Mouse (Mus musculus) MEL (cell line): ENCODE results near the gene Aldh5a1. TPM values are rescaled to one million over a fixed set of nuclear protein-coding genes. Genes with fewer than 3 reads are reported as not detected.
A peak's percentile ranks its signal among the peaks of the same experiment; 100 is the strongest.

Experiments used
- DNase-seq: peaks from one replicate; pipeline ENCODE4 v3.0.0; 2011; ENCODE audit warnings: low read depth, low spot score
- H3K27ac ChIP-seq: 2 replicates; pipeline ENCODE4 v1.5.1; 2012; ENCODE audit warnings: low read depth, mild to moderate bottlenecking, control low read depth, low read length, moderate library complexity; ENCODE audit not compliant: control insufficient read depth
- H3K27me3 ChIP-seq, 2 experiments: fragments of 150-350 bp in 1 of 2; sonication (generic) in 1 of 2; 2 replicates each; pipeline ENCODE4 v1.6.1; 2012; ENCODE audit warnings: low read length in 2 of 2, mild to moderate bottlenecking in 2 of 2, improper control_type of control experiment in 1 of 2, moderate library complexity in 1 of 2; ENCODE audit not compliant: insufficient read depth in 2 of 2, control insufficient read depth in 1 of 2
- H3K36me3 ChIP-seq, 2 experiments: 2 replicates each; pipeline ENCODE4 v1.6.1; 2012 to 2014; ENCODE audit warnings: low read length in 2 of 2, improper control_type of control experiment in 1 of 2, inconsistent platforms in 1 of 2, mild to moderate bottlenecking in 1 of 2; ENCODE audit not compliant: insufficient read depth in 2 of 2, control insufficient read depth in 1 of 2
- H3K4me1 ChIP-seq, 2 experiments: fragments of 150-350 bp in 1 of 2; sonication (generic) in 1 of 2; 2 replicates each; pipeline ENCODE4 v1.6.1; 2012; ENCODE audit warnings: low read length in 2 of 2, improper control_type of control experiment in 1 of 2, mild to moderate bottlenecking in 1 of 2; ENCODE audit not compliant: insufficient read depth in 2 of 2, control insufficient read depth in 1 of 2
- H3K4me3 ChIP-seq, 2 experiments: fragments of 150-350 bp in 1 of 2; sonication (generic) in 1 of 2; 2 replicates each; pipeline ENCODE4 v1.5.1; 2012; ENCODE audit warnings: low read depth in 2 of 2, low read length in 2 of 2, mild to moderate bottlenecking in 2 of 2, moderate library complexity in 2 of 2, control low read depth in 1 of 2, improper control_type of control experiment in 1 of 2; ENCODE audit not compliant: control insufficient read depth in 1 of 2, insufficient read depth in 1 of 2
- H3K79me2 ChIP-seq: 2 replicates; pipeline ENCODE4 v1.6.1; 2012; ENCODE audit warnings: mild to moderate bottlenecking, low read length, moderate library complexity; ENCODE audit not compliant: control insufficient read depth, poor library complexity, insufficient read depth
- H3K9ac ChIP-seq: 2 replicates; pipeline ENCODE4 v1.6.1; 2012; ENCODE audit warnings: low read depth, mild to moderate bottlenecking, control low read depth, low read length, moderate library complexity; ENCODE audit not compliant: control insufficient read depth, poor library complexity, severe bottlenecking
- H3K9me3 ChIP-seq: fragments of 150-350 bp; sonication (generic); replicated peaks from 2 replicates; pipeline ENCODE4 v1.6.1; 2012; ENCODE audit warnings: mild to moderate bottlenecking, low read length, improper control_type of control experiment, moderate library complexity; ENCODE audit not compliant: insufficient read depth
- CHD1 ChIP-seq: IDR thresholded peaks from 2 replicates; pipeline ENCODE4 v1.6.1; 2012; ENCODE audit warnings: low read depth, mild to moderate bottlenecking, inconsistent platforms, low read length, improper control_type of control experiment
- CTCF ChIP-seq, 3 experiments: IDR thresholded peaks in 2 of 3; conservative IDR thresholded peaks in 1 of 3; 2 replicates each; pipeline ENCODE4 v1.5.1; 2011 to 2012; ENCODE audit warnings: low read length in 3 of 3, low read depth in 2 of 3, mild to moderate bottlenecking in 2 of 3, improper control_type of control experiment in 1 of 3, inconsistent platforms in 1 of 3, mixed read lengths in 1 of 3, moderate library complexity in 1 of 3; ENCODE audit not compliant: control insufficient read depth in 1 of 3, insufficient read depth in 1 of 3, poor library complexity in 1 of 3, severe bottlenecking in 1 of 3
- ELF1 ChIP-seq: IDR thresholded peaks from 2 replicates; pipeline ENCODE4 v1.6.1; 2014; ENCODE audit warnings: low read depth, mild to moderate bottlenecking, inconsistent platforms, low read length, improper control_type of control experiment, moderate library complexity
- EP300 ChIP-seq, 2 experiments: IDR thresholded peaks; 2 replicates each; pipeline ENCODE4 v1.6.1; 2011; ENCODE audit warnings: improper control_type of control experiment in 2 of 2, low read length in 2 of 2, low read depth in 1 of 2, mild to moderate bottlenecking in 1 of 2
- ETS1 ChIP-seq: IDR thresholded peaks from 2 replicates; pipeline ENCODE4 v1.6.1; 2012; ENCODE audit warnings: low read depth, mild to moderate bottlenecking, inconsistent platforms, low read length, improper control_type of control experiment, moderate library complexity
- GATA1 ChIP-seq: IDR thresholded peaks from 2 replicates; pipeline ENCODE4 v1.6.1; 2011; ENCODE audit warnings: low read depth, low read length, improper control_type of control experiment
- HCFC1 ChIP-seq: IDR thresholded peaks from 2 replicates; pipeline ENCODE4 v1.6.1; 2012; ENCODE audit warnings: low read depth, mild to moderate bottlenecking, inconsistent platforms, low read length, improper control_type of control experiment, moderate library complexity
- JUND ChIP-seq: IDR thresholded peaks from 2 replicates; pipeline ENCODE4 v1.6.1; 2011; ENCODE audit warnings: low read depth, mild to moderate bottlenecking, improper control_type of control experiment, low read length
- MAFK ChIP-seq: IDR thresholded peaks from 2 replicates; pipeline ENCODE4 v1.6.1; 2011; ENCODE audit warnings: low read depth, mild to moderate bottlenecking, low read length, improper control_type of control experiment, borderline replicate concordance
- MAX ChIP-seq: IDR thresholded peaks from 2 replicates; pipeline ENCODE4 v1.6.1; 2011; ENCODE audit warnings: low read length, improper control_type of control experiment
- MEF2A ChIP-seq: IDR thresholded peaks from 2 replicates; pipeline ENCODE4 v1.6.1; 2014; ENCODE audit warnings: low read depth, mild to moderate bottlenecking, inconsistent platforms, low read length, improper control_type of control experiment; ENCODE audit not compliant: poor library complexity, insufficient replicate concordance, severe bottlenecking; ENCODE audit errors: extremely low read depth
- MYB ChIP-seq: IDR thresholded peaks from 2 replicates; pipeline ENCODE4 v1.6.1; 2011; ENCODE audit warnings: mild to moderate bottlenecking, low read depth, low read length, improper control_type of control experiment
- MYC ChIP-seq: IDR thresholded peaks from 2 replicates; pipeline ENCODE4 v1.6.1; 2011; ENCODE audit warnings: low read depth, mild to moderate bottlenecking, low read length, improper control_type of control experiment, moderate library complexity
- POLR2A ChIP-seq, 2 experiments: IDR thresholded peaks; 2 replicates each; pipeline ENCODE4 v1.6.1; 2011 to 2012; ENCODE audit warnings: low read length in 2 of 2, mild to moderate bottlenecking in 2 of 2, control low read depth in 1 of 2, improper control_type of control experiment in 1 of 2, low read depth in 1 of 2, moderate library complexity in 1 of 2; ENCODE audit not compliant: control insufficient read depth in 1 of 2, insufficient read depth in 1 of 2, poor library complexity in 1 of 2
- POLR2AphosphoS2 ChIP-seq: IDR thresholded peaks from 2 replicates; pipeline ENCODE4 v1.6.1; 2011; ENCODE audit warnings: low read length, improper control_type of control experiment
- POLR2AphosphoS5 ChIP-seq: IDR thresholded peaks from 2 replicates; pipeline ENCODE4 v1.6.1; 2012; ENCODE audit warnings: low read depth, borderline replicate concordance, mild to moderate bottlenecking, inconsistent platforms, low read length, moderate library complexity, mixed read lengths
- RAD21 ChIP-seq: IDR thresholded peaks from 2 replicates; pipeline ENCODE4 v1.6.1; 2011; ENCODE audit warnings: mild to moderate bottlenecking, low read depth, low read length, improper control_type of control experiment
- RCOR1 ChIP-seq: IDR thresholded peaks from 2 replicates; pipeline ENCODE4 v1.6.1; 2012; ENCODE audit warnings: low read depth, mild to moderate bottlenecking, inconsistent platforms, low read length, improper control_type of control experiment
- SIN3A ChIP-seq: IDR thresholded peaks from 2 replicates; pipeline ENCODE4 v1.6.1; 2012; ENCODE audit warnings: low read length, improper control_type of control experiment, inconsistent platforms
- TBP ChIP-seq: IDR thresholded peaks from 2 replicates; pipeline ENCODE4 v1.8.0; 2011; ENCODE audit warnings: low read depth, low read length, improper control_type of control experiment
- TCF12 ChIP-seq: IDR thresholded peaks from 2 replicates; pipeline ENCODE4 v1.6.1; 2014; ENCODE audit warnings: low read depth, mild to moderate bottlenecking, inconsistent platforms, low read length, improper control_type of control experiment, moderate library complexity
- USF1 ChIP-seq: IDR thresholded peaks from 2 replicates; pipeline ENCODE4 v1.6.1; 2014; ENCODE audit warnings: low read depth, mild to moderate bottlenecking, inconsistent platforms, low read length, improper control_type of control experiment, moderate library complexity
- USF2 ChIP-seq, 2 experiments: IDR thresholded peaks; 2 replicates each; pipeline ENCODE4 v1.6.1; 2011 to 2012; ENCODE audit warnings: improper control_type of control experiment in 2 of 2, low read length in 2 of 2, borderline replicate concordance in 1 of 2, inconsistent platforms in 1 of 2, low read depth in 1 of 2, mild to moderate bottlenecking in 1 of 2; ENCODE audit not compliant: insufficient read depth in 1 of 2
- ZKSCAN1 ChIP-seq: IDR thresholded peaks from 2 replicates; pipeline ENCODE4 v1.6.1; 2012; ENCODE audit warnings: low read depth, mild to moderate bottlenecking, inconsistent platforms, low read length, improper control_type of control experiment, moderate library complexity
- ZMIZ1 ChIP-seq: IDR thresholded peaks from 2 replicates; pipeline ENCODE4 v1.6.1; 2012; ENCODE audit warnings: low read depth, mild to moderate bottlenecking, inconsistent platforms, low read length, improper control_type of control experiment, moderate library complexity
- ZNF384 ChIP-seq: IDR thresholded peaks from 2 replicates; pipeline ENCODE4 v1.6.1; 2012; ENCODE audit warnings: low read depth, mild to moderate bottlenecking, inconsistent platforms, low read length, improper control_type of control experiment
- polyA plus RNA-seq, 2 experiments: library from polyadenylated mRNA; stranded (reverse) in 1 of 2; unstranded in 1 of 2; fragments of >175 nt in 1 of 2; fragments of >200 nt in 1 of 2; gene quantifications; 2 replicates each; pipeline versions ENCODE4 v1.2.1 to v1.2.4; 2012; ENCODE audit warnings: low replicate concordance in 2 of 2, low read depth in 1 of 2; ENCODE audit not compliant: insufficient read length in 2 of 2, insufficient read depth in 1 of 2, missing spikeins in 1 of 2
- total RNA-seq: library from RNA; depleted of rRNA; stranded (reverse); fragments of 300-350 nt; gene quantifications from 2 replicates; pipeline ENCODE4 v1.2.3, GENCODE M21; 2012

Gene Aldh5a1
- total and polyA plus RNA-seq, 3 experiments, result 0.04 to 0.15 TPM; not detected in 1

GRCm38 (mm10) chr13:24942512-24943282 lies 5.2 kb upstream of the Aldh5a1 start, which contains the start of gene Gpld1 (continued):
- TF ChIP-seq TBP, result no peak

GRCm38 (mm10) chr13:24939472-24939871 lies 2.0 kb upstream of the Aldh5a1 start:
- no peak overlapping the region for H3K9ac ChIP-seq
- peaks cover 0 to 3% of the 10 kb centered on the region in 2 experiments; a peak in 1 of 4 replicates for H3K36me3 ChIP-seq
- no peak overlapping the region for H3K27ac ChIP-seq
- H3K9me3 ChIP-seq, result no peaks in the 10 kb centered on the region
- H3K79me2 ChIP-seq, result no peaks in the 10 kb centered on the region
- TF ChIP-seq RAD21 (no peak), ZNF384 (no peak), SIN3A (no peak), TBP (no peak), USF1 (no peak), MYC (no peak), USF2 (IDR thresholded peaks at IDR 0.05; ENCODE audit: borderline replicate concordance in 1 of 2, insufficient read depth in 1 of 2, low read depth in 1 of 2, low read length in 2 of 2) (no peak), JUND (no peak), ZKSCAN1 (no peak), MAX (no peak), ETS1 (no peak), POLR2A (IDR thresholded peaks at IDR 0.05; ENCODE audit: control insufficient read depth in 1 of 2, insufficient read depth in 1 of 2, low read depth in 1 of 2, low read length in 2 of 2, poor library complexity in 1 of 2) (no peak), TCF12 (no peak), MEF2A (no peak), ELF1 (no peak), ZMIZ1 (no peak)
- no peak for DNase-seq
- peaks cover 4 to 7% of the 10 kb centered on the region in 2 experiments for H3K27me3 ChIP-seq
- H3K4me1 ChIP-seq, result no peaks in the 10 kb centered on the region; a peak in 1 of 4 replicates
- no peak overlapping the region for H3K4me3 ChIP-seq

- H3K27me3 ChIP-seq, result peaks cover 4 to 7% of the 10 kb centered on the region in 2 experiments; a peak in 3 of 4 replicates
- no peaks in the 10 kb centered on the region for H3K9me3 ChIP-seq
- no peaks in the 10 kb centered on the region; a peak in 1 of 4 replicates for H3K4me1 ChIP-seq
- no peak overlapping the region for H3K27ac ChIP-seq
- H3K4me3 ChIP-seq, result no peak overlapping the region
- DNase-seq, result peak; percentile 75
- peaks cover 0 to 3% of the 10 kb centered on the region in 2 experiments; a peak in 1 of 4 replicates for H3K36me3 ChIP-seq
- H3K79me2 ChIP-seq, result no peaks in the 10 kb centered on the region
- no peak overlapping the region for H3K9ac ChIP-seq
- TF ChIP-seq HCFC1 (no peak), ZMIZ1 (no peak), MYC (0 out of 2 replicates have a peak, but pooled peaks have one; percentile 23), USF1 (no peak), TBP (no peak), CHD1 (no peak), MAFK (no peak), ZKSCAN1 (no peak), RAD21 (peak; percentile 69), EP300 (IDR thresholded peaks at IDR 0.05; ENCODE audit: low read depth in 1 of 2, low read length in 2 of 2) (no peak; a peak in 1 of 4 replicates), TCF12 (no peak), SIN3A (no peak), MEF2A (no peak), GATA1 (peak; percentile 45; the same call in 1 of the 2 replicates), POLR2AphosphoS5 (no peak), MYB (no peak), POLR2AphosphoS2 (no peak), ZNF384 (peak; percentile 37; the same call in 1 of the 2 replicates), CTCF (IDR thresholded peaks at IDR 0.05 in 2 of 3, conservative IDR thresholded peaks at IDR 0.05 in 1 of 3; ENCODE audit: control insufficient read depth in 1 of 3, insufficient read depth in 1 of 3, low read depth in 2 of 3, low read length in 3 of 3, poor library complexity in 1 of 3, severe bottlenecking in 1 of 3) (peak; percentile 80 to 88 (median 86)), RCOR1 (no peak)
Measured at GRCm38 (mm10) chr13:24938683-24939082, 1.2 kb upstream of the Aldh5a1 start.
